In genomic region chr5:76957954-76958353, GRCm38 (mm10) we compare ENCODE assay signal across 16 mouse cellular contexts. TPM values are rescaled to one million over a fixed set of nuclear protein-coding genes. Genes with fewer than 3 reads are reported as not detected.
DNase-seq lines count a peak whose midpoint lies in the region; ATAC-seq and TF ChIP-seq lines count a peak whose summit lies in the region.
"Had no signal": no experiment of that assay in that cellular context is flagged by ENCODE, and none has a peak within 500 bp of the region (broad histone marks: within the 10 kb centered on the region; RNA-seq: fewer than 3 reads in every experiment).

No protein-coding gene starts in this region.

- intact Hi-C loops in left cerebral cortex, adult 2 months (cut with DNase I), result no loop called here
- intact Hi-C loops in left cerebral cortex, postnatal 36 days (cut with DNase I), result no loop called here

- H3K4me3 ChIP-seq in left cerebral cortex, adult 2 months, result no peak overlapping the region
- H3K4me3 ChIP-seq: embryonic facial prominence, embryonic 15.5 days; heart, embryonic 15.5 days; liver, embryonic 13.5 days; megakaryocyte, embryonic 14.5 days; neural tube, embryonic 15.5 days had no signal

- TF ChIP-seq CTCF in left cerebral cortex, adult 2 months (IDR thresholded peaks at IDR 0.05), result peak; percentile 43

- H3K27ac ChIP-seq in left cerebral cortex, adult 2 months, result no peak overlapping the region
- H3K27ac ChIP-seq: embryonic facial prominence, embryonic 15.5 days; heart, embryonic 15.5 days; liver, embryonic 13.5 days; neural tube, embryonic 15.5 days had no signal

- peak; percentile 17 for DNase-seq in adrenal gland, postnatal 14 days
- DNase-seq in adrenal gland, postnatal 10 days, result no peak
- DNase-seq in left cerebral cortex, adult 2 months (ENCODE audit: extremely low spot score in 1 of 2, low spot score in 2 of 2), result no peak
- no peak for DNase-seq in left cerebral cortex, postnatal 36 days (ENCODE audit: low spot score in 2 of 2)
- DNase-seq in MN1 (ENCODE audit: low spot score), result peak; percentile 29
- no peak for DNase-seq in adrenal gland, postnatal 4 days (ENCODE audit: low spot score in 2 of 2)
- no peak for DNase-seq in cerebellum, adult 9-10 months
- DNase-seq: liver, embryonic 13.5 days; right cerebral cortex, postnatal 4 days; thymus, adult 18-20 months had no signal

- peak; percentile 63 for ATAC-seq in megakaryocyte-erythroid progenitor cell, adult 5-6 weeks (replicated peaks; ENCODE audit: low FRiP score, low TSS enrichment, poor library complexity, severe bottlenecking)

RNA-seq across cellular contexts. Expression of gene Ppat, which starts 6.6 kb away (rescaled TPM):
- 21.6 and 25.2 TPM in 2 replicates for total RNA-seq in adrenal gland, postnatal 14 days (2021)
- total RNA-seq in adrenal gland, postnatal 10 days (2021), result 10 to 100 TPM; 22.4 to 27.0 TPM
- 10 to 100 TPM; 16.6 to 18.9 TPM for total RNA-seq in left cerebral cortex, adult 2 months (2021)
- 10 to 100 TPM; 17.3 to 18.7 TPM for total RNA-seq in left cerebral cortex, postnatal 36 days (2021)
- total RNA-seq in megakaryocyte-erythroid progenitor cell, adult 5-6 weeks (2014; fragmentation: Nextera tagmentation), result 63.2 and 82.8 TPM in 2 replicates
- 121 and 133 TPM in 2 replicates for total RNA-seq in megakaryocyte-erythroid progenitor cell, adult 5-6 weeks (2017)
- 10 to 100 TPM; 41.2 to 43.4 TPM for total RNA-seq in adrenal gland, postnatal 4 days (2021)

RNA-seq across cellular contexts. Expression of gene Paics, which starts 6.8 kb away (rescaled TPM):
- total RNA-seq in adrenal gland, postnatal 14 days (2021), result 205 and 214 TPM in 2 replicates
- total RNA-seq in adrenal gland, postnatal 10 days (2021), result 100 to 1,000 TPM; 193 to 202 TPM
- 10 to 100 TPM; 82.0 to 93.4 TPM for total RNA-seq in left cerebral cortex, adult 2 months (2021)
- total RNA-seq in left cerebral cortex, postnatal 36 days (2021), result 10 to 100 TPM; 87.8 to 95.7 TPM
- 238 and 301 TPM in 2 replicates for total RNA-seq in megakaryocyte-erythroid progenitor cell, adult 5-6 weeks (2014; fragmentation: Nextera tagmentation)
- total RNA-seq in megakaryocyte-erythroid progenitor cell, adult 5-6 weeks (2017), result 403 and 467 TPM in 2 replicates
- 100 to 1,000 TPM; 227 to 231 TPM for total RNA-seq in adrenal gland, postnatal 4 days (2021)

RNA-seq across cellular contexts. Expression of gene Srp72, which starts 16.5 kb away (rescaled TPM):
- 125 and 148 TPM in 2 replicates for total RNA-seq in adrenal gland, postnatal 14 days (2021)
- 100 to 1,000 TPM; 128 to 131 TPM for total RNA-seq in adrenal gland, postnatal 10 days (2021)
- total RNA-seq in left cerebral cortex, adult 2 months (2021), result 100 to 1,000 TPM in 1 of 2 experiments, 10 to 100 TPM in 1; 95.1 to 104 TPM
- total RNA-seq in left cerebral cortex, postnatal 36 days (2021), result 100 to 1,000 TPM in 1 of 2 experiments, 10 to 100 TPM in 1; 95.5 to 105 TPM
- total RNA-seq in megakaryocyte-erythroid progenitor cell, adult 5-6 weeks (2014; fragmentation: Nextera tagmentation), result 143 and 165 TPM in 2 replicates
- total RNA-seq in megakaryocyte-erythroid progenitor cell, adult 5-6 weeks (2017), result 199 and 258 TPM in 2 replicates
- 100 to 1,000 TPM; 149 to 166 TPM for total RNA-seq in adrenal gland, postnatal 4 days (2021)

RNA-seq across cellular contexts. Expression of gene Arl9, which starts 45.9 kb away (rescaled TPM):
- total RNA-seq in adrenal gland, postnatal 14 days (2021), result not detected in 2 replicates
- total RNA-seq in adrenal gland, postnatal 10 days (2021), result under 1 TPM in 1 of 2 experiments, not detected in 1; 0.73 TPM
- not detected for total RNA-seq in left cerebral cortex, adult 2 months (2021)
- total RNA-seq in left cerebral cortex, postnatal 36 days (2021), result not detected
- total RNA-seq in megakaryocyte-erythroid progenitor cell, adult 5-6 weeks (2014; fragmentation: Nextera tagmentation), result 4.7 TPM in 1 of 2 replicates, not detected in the other
- total RNA-seq in megakaryocyte-erythroid progenitor cell, adult 5-6 weeks (2017), result not detected in 2 replicates
- total RNA-seq in adrenal gland, postnatal 4 days (2021), result not detected
- total RNA-seq: layer of hippocampus, postnatal 25 days had no signal

RNA-seq across cellular contexts. Expression of gene Aasdh, which starts 52.6 kb away (rescaled TPM):
- total RNA-seq in adrenal gland, postnatal 14 days (2021), result 17.1 and 20.7 TPM in 2 replicates
- total RNA-seq in adrenal gland, postnatal 10 days (2021), result 10 to 100 TPM; 17.4 to 25.7 TPM
- 10 to 100 TPM; 23.1 to 23.5 TPM for total RNA-seq in left cerebral cortex, adult 2 months (2021)
- 10 to 100 TPM; 22.8 to 25.0 TPM for total RNA-seq in left cerebral cortex, postnatal 36 days (2021)
- total RNA-seq in megakaryocyte-erythroid progenitor cell, adult 5-6 weeks (2014; fragmentation: Nextera tagmentation), result 41.1 and 55.8 TPM in 2 replicates
- 21.4 and 41.4 TPM in 2 replicates for total RNA-seq in megakaryocyte-erythroid progenitor cell, adult 5-6 weeks (2017)
- 10 to 100 TPM; 23.0 to 25.4 TPM for total RNA-seq in adrenal gland, postnatal 4 days (2021)

Comparison
In these comparisons a context has a peak if more than half of its experiments do, and no peak if none do; other contexts are left out.
1. DNase-seq: peak in adrenal gland, postnatal 14 days (single experiment) and MN1 (single experiment); none in adrenal gland, postnatal 10 days (single experiment), left cerebral cortex, adult 2 months (0 of 2), left cerebral cortex, postnatal 36 days (0 of 2), adrenal gland, postnatal 4 days (0 of 2) and cerebellum, adult 9-10 months (single experiment).